In the genomic region with DNA sequence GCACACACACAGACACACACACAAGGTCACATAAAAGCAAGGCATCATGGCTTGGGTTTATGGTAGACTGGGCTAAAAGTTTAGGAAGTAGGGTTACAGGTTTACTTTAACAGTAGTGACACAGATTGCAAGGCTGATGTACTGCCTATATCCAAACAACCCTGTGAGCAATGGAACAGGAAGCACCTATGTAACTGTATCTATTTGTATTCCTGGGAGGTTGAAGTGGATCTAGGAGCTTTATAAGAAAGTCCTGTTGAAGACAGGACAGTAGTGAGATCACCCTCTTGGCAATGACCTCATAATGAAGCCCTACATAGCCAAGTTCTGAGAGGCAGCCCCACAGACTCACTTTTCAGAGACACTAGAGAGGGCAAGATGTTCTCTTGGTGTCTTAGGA, we compare ENCODE assay signal across 26 mouse cellular contexts. TPM values are rescaled to one million over a fixed set of nuclear protein-coding genes. Genes with fewer than 3 reads are reported as not detected.
"Had no signal": no experiment of that assay in that cellular context is flagged by ENCODE, and none has a peak within 500 bp of the region (broad histone marks: within the 10 kb centered on the region; RNA-seq: fewer than 3 reads in every experiment).

A gene (plus strand): TSS at position 301 of the 400 bp plus-strand sequence.

- H3K9me3 ChIP-seq: neural tube, embryonic 12.5 days; neural tube, embryonic 13.5 days; neural tube, embryonic 15.5 days; stomach, embryonic 15.5 days had no signal

- H3K36me3 ChIP-seq: neural tube, embryonic 12.5 days; neural tube, embryonic 13.5 days; neural tube, embryonic 15.5 days; stomach, embryonic 15.5 days had no signal

- H3K27ac ChIP-seq: neural tube, embryonic 12.5 days; neural tube, embryonic 13.5 days; neural tube, embryonic 15.5 days; stomach, embryonic 15.5 days; stomach, postnatal 0 days had no signal

- H3K4me1 ChIP-seq: neural tube, embryonic 12.5 days; neural tube, embryonic 13.5 days; neural tube, embryonic 15.5 days; stomach, embryonic 15.5 days had no signal

- H3K27me3 ChIP-seq: neural tube, embryonic 12.5 days; neural tube, embryonic 13.5 days; neural tube, embryonic 15.5 days; stomach, embryonic 15.5 days had no signal

- DNase-seq: retina, postnatal 1 day; right cerebral cortex, adult 18-20 months; right cerebral cortex, postnatal 14 days; right cerebral cortex, postnatal 25 days; right cerebral cortex, postnatal 4 days; spleen, adult 18-20 months; thymus, adult 18-20 months; thymus, adult 2 months; thymus, postnatal 14 days; thymus, postnatal 25 days; thymus, postnatal 36 days; thymus, postnatal 4 days had no signal

- H3K9ac ChIP-seq: neural tube, embryonic 12.5 days; neural tube, embryonic 13.5 days; neural tube, embryonic 15.5 days; stomach, embryonic 15.5 days had no signal

- H3K4me2 ChIP-seq: neural tube, embryonic 12.5 days; neural tube, embryonic 13.5 days; neural tube, embryonic 15.5 days; stomach, embryonic 15.5 days had no signal

- H3K4me3 ChIP-seq: neural tube, embryonic 12.5 days; neural tube, embryonic 13.5 days; neural tube, embryonic 15.5 days; stomach, embryonic 15.5 days had no signal

RNA-seq across cellular contexts. Expression of the gene that starts here (rescaled TPM):
- total RNA-seq: neutrophil, adult 5-6 weeks had no signal
- polyA plus RNA-seq: neural tube, embryonic 11.5 days; neural tube, embryonic 12.5 days; neural tube, embryonic 13.5 days; neural tube, embryonic 14.5 days; neural tube, embryonic 15.5 days; small intestine, adult 2 months; spleen, adult 2 months; stomach, embryonic 14.5 days; stomach, embryonic 15.5 days; stomach, embryonic 16.5 days; stomach, postnatal 0 days; thymus, adult 2 months; thymus, postnatal 0 days; urinary bladder, adult 2 months had no signal
